Mouse (Mus musculus) brain, embryonic 14.5 days (tissue): ENCODE data around the gene Rmdn2. TPM values are rescaled to one million over a fixed set of nuclear protein-coding genes. Genes with fewer than 3 reads are reported as not detected.
A peak's percentile ranks its signal among the peaks of the same experiment; 100 is the strongest.

ENCODE experiments used
- DNase-seq: peaks from one replicate; pipeline ENCODE4 v3.0.0-alpha.2; 2011; ENCODE audit warnings: low read depth
- CTCF ChIP-seq: fragments of 200-500 bp; IDR thresholded peaks from 2 replicates; pipeline ENCODE4 v1.5.1; 2012; ENCODE audit warnings: inconsistent platforms, mild to moderate bottlenecking, moderate library complexity, borderline replicate concordance; ENCODE audit not compliant: insufficient read depth, insufficient read length; ENCODE audit errors: extremely low read depth
- POLR2A ChIP-seq: fragments of 200-500 bp; IDR thresholded peaks from 2 replicates; pipeline ENCODE4 v1.6.1; 2012; ENCODE audit warnings: mild to moderate bottlenecking, inconsistent platforms, borderline replicate concordance; ENCODE audit not compliant: poor library complexity, insufficient read depth, insufficient read length, severe bottlenecking; ENCODE audit errors: extremely low read depth
- polyA plus RNA-seq: library from polyadenylated mRNA; depleted of rRNA; stranded (reverse); fragments of >200 nt; gene quantifications from 2 replicates; pipeline ENCODE4 v1.2.3, GENCODE M21; 2012; rRNA removed

Rmdn2 gene
- polyA plus RNA-seq, 1 experiment: 3.7 TPM

DNA sequence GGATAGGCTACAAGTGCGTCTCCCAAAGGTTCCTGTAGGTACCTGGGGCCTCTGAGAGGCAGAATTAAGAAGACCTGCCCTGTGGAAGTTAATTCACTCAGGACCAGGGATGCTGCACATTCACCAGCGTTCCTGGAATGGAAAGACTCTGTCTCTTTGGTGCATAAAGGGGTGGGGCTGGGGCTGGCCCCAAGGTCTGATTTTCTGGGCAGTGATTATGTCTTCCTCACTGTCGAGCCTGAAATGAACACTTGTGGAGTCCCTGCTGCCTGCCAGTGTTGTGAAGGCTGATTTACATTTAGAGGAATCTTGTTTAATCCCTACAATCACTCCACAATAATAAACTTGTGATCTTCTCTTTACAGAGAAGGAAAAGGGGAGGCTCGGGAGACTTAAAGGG lies 121.4 kb downstream of the Rmdn2 start:
- TF ChIP-seq CTCF (no peak), POLR2A (no peak)
- DNase-seq: no peak

DNA sequence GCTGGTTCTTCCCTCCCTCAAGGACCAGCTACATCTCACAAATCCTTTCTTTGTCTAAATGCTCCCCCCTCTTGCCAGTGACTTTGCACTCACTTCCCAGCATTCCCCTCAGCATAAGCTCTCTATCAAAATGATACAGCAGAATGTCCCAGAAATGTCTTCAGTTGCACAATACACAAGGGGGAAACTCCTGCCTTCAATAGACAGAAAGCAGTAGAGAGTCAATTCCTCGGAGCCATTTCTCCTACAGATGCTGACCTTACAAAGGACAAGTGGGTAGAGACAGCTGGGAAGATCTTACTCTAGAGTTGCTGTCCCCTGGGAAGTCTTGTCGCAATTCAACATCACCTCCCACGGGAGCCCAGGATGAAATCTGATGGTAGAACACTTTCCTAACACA lies 125.9 kb downstream of the Rmdn2 start:
- TF ChIP-seq CTCF: no peak
- no peak for TF ChIP-seq POLR2A
- DNase-seq: no peak

- TF ChIP-seq CTCF (no peak), POLR2A (no peak)
- peak; percentile 33 for DNase-seq
Measured at GRCm38 (mm10) chr17:79738847-79739498, 127.3 kb downstream of the Rmdn2 start.

DNA sequence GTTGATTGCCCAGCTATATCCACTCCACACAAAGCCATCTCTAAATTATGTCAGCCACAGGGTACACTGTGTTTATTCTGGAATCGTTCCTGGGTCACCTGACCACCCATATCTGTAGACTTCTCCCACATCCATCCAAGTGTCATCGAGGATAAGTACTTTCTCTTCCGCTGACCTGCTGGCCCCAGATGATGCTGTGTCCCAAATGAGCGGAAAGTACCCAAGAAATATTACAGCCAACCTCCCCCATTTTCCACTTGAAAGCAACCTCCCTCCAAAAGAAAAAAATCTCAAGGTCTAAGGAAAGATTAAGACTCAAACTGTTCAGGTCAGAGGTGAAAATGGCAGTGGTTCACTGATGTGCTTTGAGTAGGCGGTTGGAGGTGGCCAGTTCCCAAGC lies 131.0 kb downstream of the Rmdn2 start:
- DNase-seq: no peak
- no peak for TF ChIP-seq POLR2A
- no peak for TF ChIP-seq CTCF

Other genes with a start within 250 kb of the Rmdn2 start
- gene Cyp1b1, start 103.2 kb downstream of the Rmdn2 start, polyA plus RNA-seq: 5.3 and 9.9 TPM in 2 replicates